Mouse (Mus musculus) G1E (cell line): Measurements from ENCODE around the gene Pex5. TPM values are rescaled to one million over a fixed set of nuclear protein-coding genes. Genes with fewer than 3 reads are reported as not detected.

Experiments used
- ATAC-seq: 2 replicates; pipeline ENCODE4 v1.8.0; 2016; ENCODE audit warnings: mild to moderate bottlenecking; ENCODE audit not compliant: insufficient number of reproducible peaks, poor library complexity, low FRiP score, severe bottlenecking; ENCODE audit errors: extremely low read depth
- DNase-seq: peaks from one replicate; pipeline ENCODE4 v3.0.0; 2012; ENCODE audit warnings: low spot score
- H3K27me3 ChIP-seq: 2 replicates; pipeline ENCODE4 v1.6.1; 2012; ENCODE audit warnings: mild to moderate bottlenecking, low read length, inconsistent platforms; ENCODE audit not compliant: insufficient read depth
- H3K36me3 ChIP-seq: replicated peaks from 2 replicates; pipeline ENCODE3; 2012; ENCODE audit warnings: mild to moderate bottlenecking, inconsistent platforms
- H3K4me1 ChIP-seq: 2 replicates; pipeline ENCODE4 v1.6.1; 2012; ENCODE audit warnings: low read depth, low read length, inconsistent platforms, mixed read lengths; ENCODE audit not compliant: insufficient read depth
- H3K4me3 ChIP-seq: 2 replicates; pipeline ENCODE4 v1.5.1; 2012; ENCODE audit warnings: low read depth, mild to moderate bottlenecking, inconsistent platforms, low read length, moderate library complexity, mixed read lengths
- H3K9me3 ChIP-seq: replicated peaks from 2 replicates; pipeline ENCODE4 v1.6.1; 2012; ENCODE audit warnings: inconsistent platforms
- CTCF ChIP-seq: IDR thresholded peaks from 2 replicates; pipeline ENCODE4 v1.5.1; 2012; ENCODE audit warnings: low read depth, low read length, inconsistent platforms, mixed read lengths
- GATA1 ChIP-seq: IDR thresholded peaks from 2 replicates; pipeline ENCODE4 v1.6.1; 2012; ENCODE audit warnings: borderline replicate concordance, low read length, inconsistent platforms, mixed read lengths
- GATA2 ChIP-seq: IDR thresholded peaks from 2 replicates; pipeline ENCODE4 v1.6.1; 2012; ENCODE audit warnings: low read depth, low read length, inconsistent platforms, borderline replicate concordance
- POLR2AphosphoS5 ChIP-seq: IDR thresholded peaks from 2 replicates; pipeline ENCODE4 v1.6.1; 2012; ENCODE audit warnings: low read depth, low read length, inconsistent platforms; ENCODE audit not compliant: insufficient replicate concordance
- TAL1 ChIP-seq: conservative IDR thresholded peaks from 2 replicates; pipeline ENCODE4 v1.6.1; 2012; ENCODE audit warnings: low read depth, low read length, inconsistent platforms, mixed read lengths
- polyA plus RNA-seq: library from polyadenylated mRNA; stranded (reverse); fragments of >175 nt; gene quantifications from 2 replicates; pipeline ENCODE4 v1.2.3, GENCODE M21; 2012
- total RNA-seq, 2 experiments: library from RNA; stranded (forward) in 1 of 2; stranded (reverse) in 1 of 2; fragments of 200-1000 nt in 1 of 2; fragments of >200 nt in 1 of 2; fragmentation: Nextera tagmentation in 1 of 2; gene quantifications; 2 replicates each; pipeline ENCODE4 v1.2.3; 2014 to 2017

Gene Pex5
- total RNA-seq (2014; fragmentation: Nextera tagmentation) = 15.8 and 25.0 TPM in 2 replicates
- total RNA-seq (2017) = 21.0 and 22.3 TPM in 2 replicates
- 17.4 and 19.1 TPM in 2 replicates for polyA plus RNA-seq

DNA sequence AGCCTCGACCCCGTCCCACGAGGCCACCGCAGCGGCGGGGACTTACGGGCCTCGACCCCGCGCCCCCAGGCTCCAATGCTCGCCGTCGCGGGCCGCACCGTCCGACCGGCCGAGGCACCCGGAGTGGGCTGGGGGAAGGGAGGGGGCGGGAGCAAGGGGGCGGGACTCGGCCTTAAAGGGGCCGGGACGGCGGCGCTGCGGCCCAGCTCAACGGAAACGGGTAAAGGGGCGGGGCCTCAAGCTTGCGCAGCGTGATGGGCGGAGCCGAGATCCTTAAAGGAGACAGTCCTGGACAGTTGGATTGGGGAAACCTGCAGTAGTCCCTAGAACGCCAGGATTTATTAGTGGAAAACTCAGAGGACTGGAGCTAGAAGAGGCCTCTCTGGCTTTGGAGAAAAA is at the start of gene Pex5:
Pex5 (minus strand) TSS at position 141 of the 399 bp plus-strand sequence.
- ATAC-seq (peak; percentile 82), DNase-seq (peak; percentile 83)
- H3K4me1 ChIP-seq = peaks cover 33% of the 10 kb centered on the region
- peaks cover 30% of the 10 kb centered on the region for H3K36me3 ChIP-seq
- TF ChIP-seq GATA2 (no peak), TAL1 (no peak), POLR2AphosphoS5 (no peak), CTCF (no peak), GATA1 (no peak)
- no peaks in the 10 kb centered on the region for H3K9me3 ChIP-seq
- H3K27me3 ChIP-seq = no peaks in the 10 kb centered on the region
- H3K4me3 ChIP-seq = peak within 1 kb of the TSS; percentile 88

DNA sequence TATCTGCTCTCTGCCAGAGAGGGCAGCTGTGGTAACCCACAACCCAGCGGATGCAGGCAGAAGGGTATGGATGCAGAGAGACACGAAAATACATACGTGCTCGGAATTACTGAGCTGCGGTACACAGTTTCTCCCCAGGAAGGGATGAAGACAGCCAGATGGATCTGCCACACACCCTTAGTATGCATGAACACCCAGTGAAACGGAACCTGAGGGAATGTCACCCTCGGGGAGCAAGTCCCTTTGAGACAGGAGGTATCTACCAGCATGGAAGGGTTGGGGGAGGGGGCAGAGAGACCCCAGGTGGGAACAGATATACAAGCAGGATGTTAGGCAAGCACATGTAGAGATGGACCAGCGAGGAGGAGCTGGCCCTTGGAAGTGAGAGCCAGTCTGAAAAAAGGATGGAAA is 49.0 kb upstream of the Pex5 start:
- Histone ChIP-seq H3K9me3 (no peaks in the 10 kb centered on the region), H3K4me3 (no peak overlapping the region), H3K27me3 (peaks cover 58% of the 10 kb centered on the region), H3K4me1 (peaks cover 16% of the 10 kb centered on the region), H3K36me3 (no peaks in the 10 kb centered on the region)
- no peak for DNase-seq
- TF ChIP-seq GATA1 (no peak), POLR2AphosphoS5 (no peak)
- no peak for ATAC-seq

DNA sequence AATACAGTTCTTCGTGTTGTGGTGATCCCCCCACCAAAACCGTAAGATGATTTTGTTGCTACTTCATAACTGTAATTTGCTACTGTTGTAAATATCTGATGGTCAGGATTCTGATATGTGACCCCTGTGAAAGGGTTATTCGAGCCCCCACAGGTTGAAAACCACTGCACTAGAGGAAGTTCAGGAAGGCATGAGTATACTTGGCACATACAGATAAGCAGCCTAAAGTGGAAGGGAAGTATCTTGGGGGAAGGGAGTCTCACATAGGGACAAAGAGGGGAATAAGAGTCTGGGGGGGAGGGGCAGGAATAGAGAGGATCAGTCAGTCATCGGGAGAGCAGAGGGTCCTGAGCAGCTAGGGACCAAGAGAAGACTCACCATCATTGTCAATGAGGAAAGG is 44.5 kb upstream of the Pex5 start:
- no peak for ATAC-seq
- no peak for TF ChIP-seq TAL1
- no peak for TF ChIP-seq GATA1
- TF ChIP-seq GATA2 = no peak
- TF ChIP-seq POLR2AphosphoS5 = no peak
- TF ChIP-seq CTCF = no peak
- no peak overlapping the region for H3K4me3 ChIP-seq
- H3K36me3 ChIP-seq = no peaks in the 10 kb centered on the region
- peaks cover 13% of the 10 kb centered on the region for H3K4me1 ChIP-seq
- no peaks in the 10 kb centered on the region for H3K9me3 ChIP-seq
- peaks cover 57% of the 10 kb centered on the region for H3K27me3 ChIP-seq
- no peak for DNase-seq

DNA sequence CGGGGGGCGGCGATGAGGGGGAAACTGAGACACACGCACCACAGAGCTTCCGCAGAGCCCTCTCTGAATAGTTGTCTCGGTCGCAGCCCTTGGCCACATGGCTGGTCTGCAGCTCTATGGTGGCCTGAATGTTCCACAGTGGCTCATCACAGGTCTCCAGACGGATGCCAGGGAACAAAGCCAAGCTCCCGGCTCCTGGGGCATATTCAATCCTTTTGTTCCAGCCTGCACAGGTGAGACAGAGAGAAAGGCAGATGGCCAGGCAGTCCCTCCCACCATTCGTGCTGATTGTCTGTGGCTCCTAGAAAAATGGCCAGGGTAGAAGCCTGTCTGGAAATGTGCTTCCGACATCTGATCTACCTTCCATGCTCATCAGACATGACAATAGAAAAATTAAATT is 43.6 kb upstream of the Pex5 start:
- peaks cover 48% of the 10 kb centered on the region for H3K27me3 ChIP-seq
- ATAC-seq = no peak
- no peak overlapping the region for H3K4me3 ChIP-seq

DNA sequence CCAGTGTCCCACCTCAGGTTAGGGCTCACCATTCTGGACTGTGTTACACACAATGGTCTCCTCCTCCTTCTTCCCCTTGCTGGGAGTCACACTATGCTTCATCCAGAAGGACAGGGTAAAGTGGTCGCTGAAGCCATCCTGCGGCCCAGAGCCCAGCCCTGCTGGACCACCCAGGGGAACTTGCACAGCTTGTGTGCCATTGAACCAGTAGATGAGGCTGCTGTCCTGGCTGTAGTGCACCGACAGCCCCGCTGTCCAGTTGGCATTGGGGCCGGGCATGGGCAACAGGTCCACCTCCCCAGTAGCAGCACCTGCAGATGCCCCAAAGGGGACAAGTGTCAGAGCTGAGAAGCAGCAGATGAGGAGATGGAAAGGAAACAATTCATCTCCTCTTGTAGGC is 43.0 kb upstream of the Pex5 start:
- DNase-seq (no peak), ATAC-seq (no peak)
- H3K9me3 ChIP-seq = no peaks in the 10 kb centered on the region
- TF ChIP-seq TAL1 (no peak), GATA2 (no peak), POLR2AphosphoS5 (no peak), GATA1 (no peak), CTCF (no peak)
- H3K27me3 ChIP-seq = peaks cover 41% of the 10 kb centered on the region
- no peaks in the 10 kb centered on the region for H3K36me3 ChIP-seq
- H3K4me1 ChIP-seq = peaks cover 9% of the 10 kb centered on the region; the same call in 1 of the 2 replicates
- no peak overlapping the region for H3K4me3 ChIP-seq

More for the DNA sequence above, 43.6 kb upstream of the Pex5 start:
- Histone ChIP-seq H3K9me3 (no peaks in the 10 kb centered on the region), H3K36me3 (no peaks in the 10 kb centered on the region), H3K4me1 (peaks cover 9% of the 10 kb centered on the region; the same call in 1 of the 2 replicates)
- DNase-seq = no peak
- TF ChIP-seq TAL1 (no peak), CTCF (no peak), GATA2 (no peak), GATA1 (no peak), POLR2AphosphoS5 (no peak)

DNA sequence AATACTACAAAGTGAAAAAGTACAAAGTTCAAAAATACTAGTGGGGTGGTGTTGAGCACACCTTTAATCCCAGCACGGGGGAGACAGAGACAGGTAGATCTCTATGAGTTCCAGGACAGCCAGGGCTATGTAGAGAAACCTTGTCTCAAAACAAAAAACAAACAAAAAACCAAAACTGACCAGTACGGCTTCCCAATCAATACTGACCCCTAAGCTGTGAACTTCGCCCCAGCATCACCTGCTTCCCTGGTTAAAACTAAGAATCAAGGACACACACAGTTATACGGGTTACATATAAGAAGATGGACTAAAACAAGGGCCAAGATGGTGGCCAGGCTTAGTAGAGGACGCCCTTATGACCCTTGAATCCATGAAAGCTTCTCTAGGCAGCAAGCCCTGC is 41.4 kb upstream of the Pex5 start:
- TF ChIP-seq CTCF (no peak), GATA2 (no peak), GATA1 (no peak), TAL1 (no peak), POLR2AphosphoS5 (no peak)

DNA sequence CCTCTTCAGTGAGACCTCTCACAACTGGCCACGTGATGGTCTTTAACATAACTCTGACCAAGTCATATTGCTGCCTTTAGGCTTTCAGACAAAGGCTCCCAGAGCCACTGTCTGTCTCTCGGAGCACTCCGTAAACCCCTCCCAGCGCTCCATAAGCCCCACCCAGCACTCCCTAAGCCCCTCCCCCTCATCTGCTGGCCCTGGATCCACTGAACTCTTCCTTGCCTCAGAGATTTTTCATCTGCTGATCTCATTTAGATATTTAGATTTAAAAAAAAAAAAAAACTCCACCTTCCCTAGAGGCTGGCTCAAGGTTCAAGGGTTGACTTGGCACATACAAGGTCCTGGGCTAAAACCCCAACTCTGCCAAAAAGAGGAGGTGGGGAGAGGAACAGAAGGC is 38.9 kb upstream of the Pex5 start:
- Histone ChIP-seq H3K4me1 (peaks cover 18% of the 10 kb centered on the region), H3K36me3 (no peaks in the 10 kb centered on the region), H3K27me3 (peaks cover 27% of the 10 kb centered on the region; the same call in 1 of the 2 replicates), H3K4me3 (no peak overlapping the region), H3K9me3 (no peaks in the 10 kb centered on the region)
- DNase-seq (no peak), ATAC-seq (no peak)
- TF ChIP-seq GATA2 = no peak
- no peak for TF ChIP-seq POLR2AphosphoS5
- no peak for TF ChIP-seq CTCF
- no peak for TF ChIP-seq GATA1
- no peak for TF ChIP-seq TAL1

More for the DNA sequence above, 41.4 kb upstream of the Pex5 start:
- Histone ChIP-seq H3K27me3 (peaks cover 29% of the 10 kb centered on the region; the same call in 1 of the 2 replicates), H3K9me3 (no peaks in the 10 kb centered on the region), H3K36me3 (no peaks in the 10 kb centered on the region), H3K4me1 (peaks cover 15% of the 10 kb centered on the region; the same call in 1 of the 2 replicates), H3K4me3 (no peak overlapping the region)
- ATAC-seq = no peak
- DNase-seq = no peak
